Mouse (Mus musculus): ENCODE measurements around the gene Pmvk.
A peak's percentile ranks its signal among the peaks of the same experiment; 100 is the strongest.

Gene Pmvk

DNA sequence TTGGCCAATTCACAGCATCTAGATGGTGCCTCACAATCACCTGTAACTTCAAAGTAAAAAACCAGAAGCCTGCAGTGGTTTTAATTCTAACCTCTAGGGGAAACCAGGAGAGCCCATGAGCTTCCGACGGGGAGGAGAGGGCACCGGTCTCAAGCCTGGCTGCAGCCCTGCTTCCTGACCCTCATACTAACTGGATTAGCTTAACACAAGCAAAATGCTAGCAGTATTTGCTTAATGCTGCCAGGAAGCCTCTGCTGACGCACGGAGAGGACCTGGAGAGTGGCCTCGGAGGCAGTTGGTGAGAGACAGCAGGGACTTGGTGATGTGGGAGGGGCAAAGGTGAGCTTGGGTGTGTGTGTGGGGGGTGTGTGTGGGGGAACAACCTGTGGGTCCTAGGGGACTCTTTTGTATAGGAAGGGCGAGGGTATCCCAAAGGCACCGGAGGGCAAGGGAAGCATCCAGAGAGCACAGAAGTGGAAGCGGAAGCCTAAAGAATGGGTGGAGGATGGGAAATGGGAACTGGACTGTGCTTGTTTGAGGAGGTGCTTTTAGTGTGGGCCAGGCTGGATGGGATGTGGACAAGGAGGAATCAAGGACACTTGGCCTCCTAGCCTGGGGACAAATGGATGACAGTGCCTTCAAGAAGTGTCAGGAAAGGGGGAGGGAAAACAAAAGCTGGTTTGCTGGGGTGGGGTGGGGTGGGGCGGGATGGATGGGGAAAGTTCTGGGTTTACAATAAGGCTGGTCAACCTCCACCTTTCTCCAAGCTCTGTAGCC lies at the start of gene Pmvk:
Pmvk (plus strand) TSS at position 141 of the 777 bp plus-strand sequence.
- no peak for DNase-seq (ENCODE audit: low read depth, low spot score)

GRCm38 (mm10) chr3:89406887-89407286 lies 47.5 kb upstream of the Pmvk start:
- no peak for DNase-seq (ENCODE audit: low read depth, low spot score)

DNA sequence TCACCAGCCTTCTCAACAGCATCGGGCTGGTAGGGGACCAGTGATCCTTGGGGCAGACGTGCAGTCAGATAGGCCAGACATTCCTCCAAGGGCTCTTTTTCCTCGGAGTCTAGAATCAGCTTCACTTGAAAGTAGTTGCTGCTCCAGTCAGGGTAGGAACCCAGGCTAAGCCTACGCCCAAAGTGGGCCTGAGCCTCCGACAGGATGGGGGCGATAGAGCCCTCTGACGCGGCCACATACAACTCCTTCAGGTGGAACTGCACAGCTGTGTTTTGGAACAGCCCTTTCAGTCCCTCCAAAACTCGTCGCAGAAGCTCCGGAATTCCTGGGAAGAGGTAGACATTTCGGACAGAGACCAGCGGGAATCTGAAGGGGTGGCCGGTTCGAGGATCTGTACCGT lies 45.9 kb upstream of the Pmvk start:
- DNase-seq (ENCODE audit: low read depth, low spot score): no peak

- DNase-seq (ENCODE audit: low read depth, low spot score): no peak
These were observed 44.6 kb upstream of the Pmvk start for GRCm38 (mm10) chr3:89409701-89410100.

DNA sequence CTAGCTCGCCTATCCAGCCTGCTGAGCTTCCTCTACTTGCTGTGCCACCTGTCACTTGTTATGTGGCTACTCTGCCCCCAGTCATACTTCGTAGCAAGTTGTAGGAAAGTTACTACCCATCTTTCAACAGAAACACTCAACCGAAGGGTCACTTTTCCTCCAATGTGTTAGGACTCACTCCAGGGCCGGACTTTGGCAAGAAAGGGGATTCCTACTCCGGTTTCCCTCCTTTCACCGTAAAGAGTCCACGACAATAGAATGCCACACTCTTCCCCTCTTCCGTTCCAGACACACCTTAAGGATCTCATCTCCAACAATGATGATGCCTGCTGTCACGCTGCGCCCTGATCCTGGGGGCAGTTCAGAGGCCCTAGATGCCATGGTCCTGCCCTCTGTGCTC lies 43.5 kb upstream of the Pmvk start:
- DNase-seq (ENCODE audit: low read depth, low spot score): no peak

DNA sequence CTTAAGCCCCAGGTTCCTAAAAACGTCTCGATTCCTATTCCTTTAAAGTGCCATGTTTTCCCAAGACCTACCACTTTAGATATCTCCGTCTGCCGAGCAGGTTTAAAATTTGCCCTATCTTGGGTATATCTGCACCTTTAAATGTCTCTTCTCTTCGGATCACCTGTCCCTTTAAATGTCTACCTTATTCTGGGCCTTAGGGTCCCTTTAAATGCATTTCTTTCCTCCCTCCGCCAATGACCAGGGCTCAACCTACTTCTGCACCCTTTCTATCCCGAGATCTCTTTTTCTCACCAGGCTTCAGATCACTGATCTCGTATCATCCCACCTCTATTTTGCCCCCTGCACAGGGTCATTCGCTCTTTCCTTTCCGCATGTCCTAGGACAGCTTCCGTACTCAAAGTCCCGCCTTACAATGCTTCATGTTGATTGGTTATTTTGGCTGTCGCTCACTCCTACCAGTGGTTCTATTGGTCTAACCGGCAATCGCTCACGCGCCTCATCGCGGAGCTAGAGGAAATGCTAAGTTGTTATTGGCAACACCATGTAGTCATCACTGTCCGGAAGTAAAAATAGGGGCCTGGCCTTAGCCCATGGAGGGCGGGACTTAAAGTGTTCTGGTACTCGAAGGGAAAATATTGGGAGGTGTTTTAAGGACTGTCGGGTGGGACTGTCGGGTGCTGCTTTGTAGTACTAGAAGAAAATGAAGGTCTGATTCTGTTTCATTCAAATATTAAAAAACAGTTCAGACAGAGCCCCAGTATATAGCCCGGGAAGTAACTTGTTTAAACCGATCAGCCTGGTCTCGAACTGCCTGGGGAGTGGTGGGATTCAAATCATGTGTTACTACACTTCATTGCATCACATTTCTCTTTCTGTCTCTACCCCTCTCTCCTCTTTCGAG lies 42.6 kb upstream of the Pmvk start, which contains the start of gene Flad1:
Flad1 (minus strand) TSS at position 381 of the 904 bp plus-strand sequence.
- peak; percentile 100 for DNase-seq (ENCODE audit: low read depth, low spot score)

DNA sequence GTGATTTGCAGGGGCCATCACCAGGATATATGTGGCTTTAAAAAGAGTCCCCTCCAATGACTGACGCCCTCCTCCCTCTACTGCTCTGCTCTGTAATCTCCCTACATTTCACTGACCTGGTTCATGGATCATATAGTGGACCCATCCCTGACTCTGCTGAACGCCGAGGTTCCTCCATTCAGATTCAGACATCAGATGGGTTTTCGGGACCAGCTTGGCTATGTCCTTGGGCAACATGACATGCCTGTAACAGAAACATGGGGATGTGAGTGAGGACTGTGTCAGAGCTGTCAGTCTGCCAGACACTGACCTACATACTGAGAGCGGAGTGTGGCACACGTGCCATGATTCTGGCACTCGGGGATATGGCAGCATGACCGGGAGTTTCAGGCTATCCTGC lies 38.2 kb upstream of the Pmvk start:
- no peak for DNase-seq (ENCODE audit: low read depth, low spot score)

- DNase-seq (ENCODE audit: low read depth, low spot score): no peak
These were observed 37.2 kb upstream of the Pmvk start for GRCm38 (mm10) chr3:89417131-89417530.

GRCm38 (mm10) chr3:89417840-89418169 lies 36.5 kb upstream of the Pmvk start:
- no peak for DNase-seq (ENCODE audit: low read depth, low spot score)

DNA sequence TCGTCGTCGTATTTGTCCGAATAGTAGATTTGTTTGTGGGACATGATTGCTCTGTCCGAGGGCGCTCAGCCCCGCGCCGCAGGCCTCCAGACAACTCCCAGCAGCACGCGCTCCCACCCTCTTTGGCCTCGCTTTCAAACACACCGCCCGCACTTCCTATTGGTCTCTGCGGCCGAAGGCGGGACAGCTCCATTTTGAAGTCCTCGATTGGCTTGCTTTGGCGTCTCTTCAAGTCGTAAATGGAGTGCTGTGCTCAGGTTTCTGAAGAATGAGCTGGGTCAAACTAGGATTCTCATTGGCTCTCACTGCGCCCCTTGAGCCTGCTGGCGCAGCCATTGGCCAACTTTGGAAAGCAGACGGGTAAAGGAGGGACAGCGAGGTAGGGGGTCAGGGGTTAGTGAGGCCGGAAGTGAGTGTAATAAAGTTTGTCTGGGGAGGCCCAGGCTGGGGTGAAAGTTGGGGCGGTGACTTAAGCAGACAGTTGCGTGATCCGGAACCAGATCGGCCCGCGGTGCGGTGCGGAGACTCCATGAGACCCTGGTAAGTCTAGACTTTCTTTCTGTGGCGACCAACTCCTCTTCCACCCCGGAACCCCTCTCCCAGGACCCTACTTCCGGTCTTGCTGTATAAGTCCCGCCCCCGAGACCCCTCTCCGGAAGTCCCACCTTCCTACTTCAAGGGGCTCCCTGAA lies 36.0 kb upstream of the Pmvk start, which contains the start of the genes Cks1b and Shc1:
Cks1b (minus strand) TSS at position 214 of the 691 bp plus-strand sequence.
Shc1 (plus strand) TSS at position 274 of the 691 bp plus-strand sequence.
- peak; percentile 99 for DNase-seq (ENCODE audit: low read depth, low spot score)

- peak; percentile 64 for DNase-seq (ENCODE audit: low read depth, low spot score)
These were observed 35.5 kb upstream of the Pmvk start for GRCm38 (mm10) chr3:89418861-89419250.

DNA sequence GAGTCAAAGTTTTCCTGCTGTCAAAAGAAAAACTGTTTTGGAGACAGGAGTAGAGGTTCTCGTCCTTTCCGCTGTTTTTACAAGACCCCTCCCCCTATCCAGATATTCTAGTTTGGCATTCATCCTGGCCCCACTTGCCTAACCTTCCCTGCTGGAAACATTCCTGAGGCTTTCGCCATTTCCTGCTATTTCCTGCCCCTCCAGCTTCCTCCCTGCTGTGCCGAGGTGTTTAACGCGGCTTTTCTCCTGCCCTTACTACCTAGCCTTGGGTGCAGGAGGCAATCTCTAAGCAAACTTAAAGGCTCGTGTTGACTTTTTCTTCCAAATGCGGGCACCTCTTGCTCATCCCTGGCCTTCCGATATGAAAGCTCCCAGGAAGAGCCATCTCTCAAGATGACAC lies 34.8 kb upstream of the Pmvk start:
- DNase-seq (ENCODE audit: low read depth, low spot score): no peak

GRCm38 (mm10) chr3:89419981-89420380 lies 34.4 kb upstream of the Pmvk start:
- DNase-seq (ENCODE audit: low read depth, low spot score): no peak

- no peak for DNase-seq (ENCODE audit: low read depth, low spot score)
These were observed 33.9 kb upstream of the Pmvk start for GRCm38 (mm10) chr3:89420421-89420820.

DNA sequence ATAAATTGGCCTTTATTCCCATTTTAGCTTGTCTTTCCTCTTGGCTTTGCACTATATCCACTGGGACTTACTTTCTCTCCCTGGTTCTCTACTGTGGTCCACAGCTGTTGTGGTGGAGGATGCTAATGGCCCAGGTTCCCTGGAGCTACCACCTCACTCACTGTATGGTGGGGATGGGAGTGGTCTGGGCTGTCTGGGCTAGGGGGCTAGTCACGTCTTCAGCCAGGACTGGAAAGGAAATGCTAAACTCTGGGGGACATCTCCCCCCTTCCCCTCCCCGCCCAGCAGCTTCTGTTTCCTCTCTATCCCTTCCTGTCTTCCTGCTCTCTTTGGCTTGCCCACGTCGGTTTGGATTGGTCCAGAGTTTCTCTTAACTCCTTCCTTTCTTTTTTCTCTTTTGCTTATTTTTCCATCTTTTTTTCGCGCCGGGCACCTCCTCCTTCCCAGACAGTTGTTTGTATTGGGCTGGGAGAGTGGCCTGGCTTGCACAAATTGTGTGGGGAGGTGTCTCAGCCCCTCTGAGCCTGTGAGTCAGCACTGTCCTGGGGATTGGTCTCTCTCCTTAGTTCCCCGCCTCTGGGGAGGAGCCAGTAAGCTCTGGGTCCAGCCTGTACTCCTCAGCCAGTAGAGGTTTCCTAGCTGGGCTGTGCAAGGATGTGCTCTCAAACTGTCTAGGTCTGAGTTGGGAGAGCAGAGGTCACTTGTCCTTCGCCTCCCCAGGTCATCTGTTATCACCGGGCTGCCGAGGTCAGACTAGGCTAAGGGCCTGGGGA lies 33.2 kb upstream of the Pmvk start:
- DNase-seq (ENCODE audit: low read depth, low spot score): peak; percentile 89

DNA sequence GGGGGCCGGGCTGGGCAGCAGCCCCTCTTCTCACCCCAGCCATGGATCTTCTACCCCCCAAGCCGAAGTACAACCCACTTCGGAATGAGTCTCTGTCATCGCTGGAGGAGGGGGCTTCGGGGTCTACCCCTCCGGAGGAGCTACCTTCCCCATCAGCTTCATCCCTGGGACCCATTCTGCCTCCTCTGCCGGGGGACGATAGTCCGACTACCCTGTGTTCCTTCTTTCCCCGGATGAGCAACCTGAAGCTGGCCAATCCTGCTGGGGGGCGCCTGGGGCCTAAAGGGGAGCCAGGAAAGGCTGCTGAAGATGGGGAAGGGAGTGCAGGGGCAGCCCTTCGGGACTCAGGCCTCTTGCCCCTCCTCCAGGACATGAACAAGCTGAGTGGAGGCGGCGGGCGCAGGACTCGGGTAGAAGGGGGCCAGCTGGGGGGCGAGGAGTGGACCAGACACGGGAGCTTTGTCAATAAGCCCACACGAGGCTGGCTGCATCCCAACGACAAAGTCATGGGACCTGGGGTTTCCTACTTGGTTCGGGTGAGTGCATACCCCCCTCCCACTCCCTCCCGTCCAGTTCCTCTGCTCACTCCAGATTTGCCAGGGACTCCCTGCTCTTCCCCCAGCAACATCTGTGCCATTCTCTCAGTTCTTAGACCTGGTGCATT lies 32.4 kb upstream of the Pmvk start:
- no peak for DNase-seq (ENCODE audit: low read depth, low spot score)

- DNase-seq (ENCODE audit: low read depth, low spot score): no peak
These were observed 31.7 kb upstream of the Pmvk start for GRCm38 (mm10) chr3:89422556-89423205.

GRCm38 (mm10) chr3:89424416-89425140 lies 29.8 kb upstream of the Pmvk start:
- no peak for DNase-seq (ENCODE audit: low read depth, low spot score)

DNA sequence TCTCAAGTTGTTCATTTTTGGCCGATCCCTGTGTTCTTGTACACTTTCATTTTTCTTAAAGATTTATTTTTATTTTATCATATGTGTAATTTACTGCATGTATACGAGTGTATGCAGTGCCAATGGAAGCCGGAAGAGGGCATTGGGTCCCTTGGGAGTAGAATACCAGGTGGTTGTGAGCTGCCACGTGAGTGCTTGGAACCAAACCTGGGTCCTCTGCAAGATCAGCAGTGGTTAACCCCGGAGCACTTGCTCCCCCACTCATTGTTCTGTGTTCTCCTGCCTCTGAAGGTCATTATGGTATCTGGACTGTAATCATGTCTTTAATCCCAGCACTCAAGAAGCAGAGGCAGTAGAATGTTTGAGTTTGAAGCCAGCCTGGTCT lies 29.2 kb upstream of the Pmvk start:
- no peak for DNase-seq (ENCODE audit: low read depth, low spot score)

DNA sequence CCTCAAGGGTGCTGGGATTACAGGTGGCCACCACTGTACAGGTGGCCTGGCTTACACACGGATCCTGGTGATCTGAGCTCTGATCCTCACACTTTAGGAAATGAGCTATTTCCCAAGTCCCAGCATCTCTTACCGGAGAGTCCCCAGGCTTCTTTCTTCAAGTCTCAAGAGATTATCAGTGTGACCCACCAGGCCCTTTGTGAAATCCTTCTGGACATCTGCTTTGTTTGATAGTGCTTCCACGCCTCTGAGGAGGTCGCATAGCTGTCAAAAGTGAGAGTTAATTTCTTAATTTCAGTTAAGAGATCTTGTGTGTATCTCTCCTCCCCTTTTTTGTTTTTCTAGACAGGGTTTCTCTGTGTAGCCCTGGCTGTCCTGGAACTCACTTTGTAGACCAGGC lies 28.5 kb upstream of the Pmvk start:
- DNase-seq (ENCODE audit: low read depth, low spot score): no peak
